Mouse (Mus musculus) heart, postnatal 0 days (tissue): ENCODE measurements at regions not wholly inside any gene's neighbourhood (a gene's known extent, or its start where the extent isn't known, plus 50 kb on each side); places are given as distances from the start of the nearest gene placed in this dataset.

Experiments
- CTCF ChIP-seq: IDR thresholded peaks from 2 replicates; pipeline ENCODE4 v1.5.1; 2016; ENCODE audit warnings: antibody characterized with exemption, control low read depth, low read depth
- EP300 ChIP-seq: IDR thresholded peaks from 2 replicates; pipeline ENCODE4 v1.6.1; 2016; ENCODE audit warnings: antibody characterized with exemption, low read depth

DNA sequence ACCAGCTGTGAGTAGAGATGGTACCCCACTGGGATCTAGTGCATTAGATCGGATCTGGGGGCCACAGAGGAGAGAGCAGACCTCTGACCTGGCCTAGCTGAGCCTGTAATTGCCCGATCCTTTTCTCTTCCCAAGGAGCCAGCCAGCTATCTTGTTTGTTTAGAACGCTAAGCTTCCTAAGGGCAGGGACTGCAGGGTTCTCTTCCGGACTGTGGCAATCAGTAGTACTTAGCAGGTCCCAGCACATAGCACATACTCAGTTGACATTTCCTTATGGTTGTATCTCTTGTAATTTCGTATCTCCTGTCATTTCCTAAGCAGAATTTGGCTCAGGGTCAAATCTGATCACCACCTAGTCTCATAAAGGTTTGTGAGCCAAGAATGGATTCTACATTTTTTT, 68.7 kb downstream of the Zfp281 start:
- no peak for TF ChIP-seq CTCF
- no peak for TF ChIP-seq EP300
